Mouse (Mus musculus) forebrain, embryonic 16.5 days (tissue): ENCODE measurements around the gene Hoxa11. TPM values are rescaled to one million over a fixed set of nuclear protein-coding genes. Genes with fewer than 3 reads are reported as not detected.

ENCODE experiments used
- ATAC-seq: fragments of 200-750 bp; cut with Nextera tagmentation; 2 replicates; pipeline ENCODE4 v1.8.0; 2017; ENCODE audit warnings: mild to moderate bottlenecking, moderate library complexity
- H3K27ac ChIP-seq: fragments of 300-500 bp; sonication (generic); 2 replicates; pipeline ENCODE4 v1.5.1; 2014; ENCODE audit warnings: low read length, control low read depth
- H3K27me3 ChIP-seq: fragments of 300-500 bp; sonication (generic); replicated peaks from 2 replicates; pipeline ENCODE4 v1.6.1; 2014; ENCODE audit warnings: low read length; ENCODE audit not compliant: control insufficient read depth, insufficient read depth
- H3K36me3 ChIP-seq: fragments of 300-500 bp; sonication (generic); 2 replicates; pipeline ENCODE4 v1.6.1; 2014; ENCODE audit not compliant: control insufficient read depth, insufficient read depth
- H3K4me1 ChIP-seq: fragments of 300-500 bp; sonication (generic); replicated peaks from 2 replicates; pipeline ENCODE4 v1.6.1; 2014; ENCODE audit warnings: low read length; ENCODE audit not compliant: control insufficient read depth, insufficient read depth
- H3K4me2 ChIP-seq: fragments of 300-500 bp; sonication (generic); 2 replicates; pipeline ENCODE4 v1.6.1; 2014; ENCODE audit warnings: mild to moderate bottlenecking, low read length, control low read depth
- H3K4me3 ChIP-seq: fragments of 300-500 bp; sonication (generic); replicated peaks from 2 replicates; pipeline ENCODE4 v1.5.1; 2014; ENCODE audit warnings: mild to moderate bottlenecking, low read length, control low read depth
- H3K9ac ChIP-seq: fragments of 300-500 bp; sonication (generic); replicated peaks from 2 replicates; pipeline ENCODE4 v1.6.1; 2014; ENCODE audit warnings: low read depth, low read length, control low read depth
- H3K9me3 ChIP-seq: fragments of 300-500 bp; sonication (generic); 2 replicates; pipeline ENCODE4 v1.6.1; 2016; ENCODE audit warnings: low read length; ENCODE audit not compliant: control insufficient read depth
- WGBS: fragments of 180-500 bp; shearing (Covaris S2); extraction: QIAGEN DNeasy Blood & Tissue Kit; methylation state at CpG from one replicate; pipeline ENCODE4 v1.1.7; 2014; 5-methylcytosine and 5-hydroxymethylcytosine counted together
- polyA plus RNA-seq: library from polyadenylated mRNA; unstranded; fragments of >200 nt; fragmentation: Nextera tagmentation; extraction: Ambion mirVana; gene quantifications from 2 replicates; pipeline ENCODE4 v1.2.1, GENCODE M21; 2015

Gene Hoxa11
- polyA plus RNA-seq, 1 experiment from 2014 or later, result not detected

GRCm38 (mm10) chr6:52231885-52232567 lies 13.6 kb downstream of the Hoxa11 start:
- no peak overlapping the region for H3K9ac ChIP-seq
- H3K27me3 ChIP-seq, result peaks cover 90% of the 10 kb centered on the region
- H3K9me3 ChIP-seq, result no peaks in the 10 kb centered on the region
- no peak overlapping the region for H3K4me2 ChIP-seq
- ATAC-seq, result no peak
- H3K4me3 ChIP-seq, result no peak overlapping the region
- H3K4me1 ChIP-seq, result no peaks in the 10 kb centered on the region; the same call in 1 of the 2 replicates
- 0% methylated on average over 18 of the region's 18 CpGs for WGBS
- H3K27ac ChIP-seq, result no peak overlapping the region
- H3K36me3 ChIP-seq, result no peaks in the 10 kb centered on the region

DNA sequence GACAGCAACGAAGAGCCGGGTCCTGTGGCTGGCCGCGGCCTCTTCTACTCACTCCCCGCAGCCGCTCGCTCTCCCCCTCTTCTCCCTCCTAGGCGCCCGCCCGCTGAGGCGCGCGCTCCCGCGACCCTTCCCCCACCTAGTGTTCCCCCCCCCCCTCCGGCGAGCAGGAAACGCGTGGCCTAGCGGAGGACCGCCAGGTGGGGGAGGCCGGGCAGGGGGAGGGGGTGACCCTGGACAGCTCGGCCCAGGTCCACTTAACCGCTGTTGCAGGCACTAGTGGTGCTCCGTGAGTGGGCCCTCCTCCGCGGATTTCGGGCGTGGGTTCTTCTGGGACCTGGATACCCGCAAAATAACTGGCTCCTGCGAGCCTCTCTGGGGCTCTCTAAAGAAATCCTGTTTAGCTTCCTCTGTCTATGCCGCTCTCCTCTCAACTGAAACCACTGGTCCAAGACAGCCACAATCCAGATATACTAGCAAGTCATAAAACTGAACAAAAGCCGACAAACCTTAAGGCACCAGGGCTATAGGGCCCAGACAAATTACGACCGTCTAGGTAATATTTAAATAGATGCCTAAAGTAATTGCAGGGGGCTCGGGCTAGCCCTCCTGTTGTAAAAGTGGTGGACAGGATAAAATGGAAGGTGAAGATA lies 15.0 kb downstream of the Hoxa11 start, which contains the start of gene Hoxa9:
Hoxa9 (minus strand) TSS at position 574 of the 650 bp plus-strand sequence.
- H3K4me3 ChIP-seq, result no peak within 1 kb of the TSS
- ATAC-seq, result no peak
- no peak within 1 kb of the TSS for H3K27ac ChIP-seq
- 2% methylated on average over 22 of the region's 36 CpGs for WGBS
- peaks cover 90% of the 10 kb centered on the region for H3K27me3 ChIP-seq
- H3K9me3 ChIP-seq, result no peaks in the 10 kb centered on the region
- no peak within 1 kb of the TSS for H3K4me2 ChIP-seq
- H3K36me3 ChIP-seq, result no peaks in the 10 kb centered on the region
- H3K9ac ChIP-seq, result no peak within 1 kb of the TSS
- H3K4me1 ChIP-seq, result no peaks in the 10 kb centered on the region; the same call in 1 of the 2 replicates

DNA sequence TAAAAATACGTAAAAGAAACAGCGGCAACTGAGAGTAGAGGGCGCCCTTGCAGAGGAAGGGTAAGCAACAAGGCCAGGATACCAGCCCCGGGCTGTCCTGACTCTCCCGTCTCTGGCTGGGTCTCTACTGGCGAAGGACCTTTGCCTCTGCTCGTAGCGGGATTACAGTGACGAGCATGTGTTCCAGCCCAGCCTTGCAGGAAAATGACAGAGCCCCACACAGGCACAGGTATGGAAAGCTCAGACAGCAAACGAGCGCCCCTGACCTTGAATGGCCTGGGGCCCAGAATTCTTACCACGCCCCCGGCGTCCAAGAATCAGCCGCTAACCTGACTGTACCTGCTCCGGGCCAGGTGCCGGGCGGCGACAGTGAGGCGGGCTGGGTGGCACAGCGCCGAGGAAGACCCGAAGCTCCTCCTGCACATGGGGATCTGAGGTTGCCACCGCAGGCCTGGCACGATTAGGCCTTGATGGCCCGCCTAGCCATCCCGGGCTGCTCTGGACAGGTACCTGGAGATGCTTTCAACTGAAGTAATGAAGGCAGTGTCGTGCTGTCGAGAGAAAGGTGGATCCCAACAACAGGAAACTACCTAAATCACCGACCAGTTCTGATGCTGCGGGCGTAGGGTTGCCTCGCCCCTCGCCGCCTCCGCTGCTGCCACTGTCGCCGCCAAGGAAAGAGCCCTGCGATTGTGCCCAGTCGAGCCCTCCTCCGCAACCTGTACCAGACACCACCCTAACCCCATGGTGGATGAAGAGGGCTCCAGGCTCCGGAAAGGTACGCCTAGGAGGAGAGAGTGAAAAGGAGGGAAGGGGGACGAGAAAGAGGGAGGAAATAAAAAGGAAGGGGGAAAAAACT lies 15.8 kb downstream of the Hoxa11 start:
- no peaks in the 10 kb centered on the region for H3K36me3 ChIP-seq
- no peak overlapping the region for H3K27ac ChIP-seq
- no peaks in the 10 kb centered on the region for H3K9me3 ChIP-seq
- WGBS, result 2% methylated on average over 44 of the region's 44 CpGs
- peaks cover 90% of the 10 kb centered on the region for H3K27me3 ChIP-seq
- no peak overlapping the region for H3K4me2 ChIP-seq
- no peaks in the 10 kb centered on the region; the same call in 1 of the 2 replicates for H3K4me1 ChIP-seq
- no peak overlapping the region for H3K9ac ChIP-seq
- ATAC-seq, result no peak
- H3K4me3 ChIP-seq, result no peak overlapping the region

- no peaks in the 10 kb centered on the region for H3K4me1 ChIP-seq
- no peak for ATAC-seq
- WGBS, result 1% methylated on average over 38 of the region's 38 CpGs
- no peak overlapping the region for H3K27ac ChIP-seq
- peaks cover 88% of the 10 kb centered on the region for H3K27me3 ChIP-seq
- no peak overlapping the region for H3K9ac ChIP-seq
- no peak overlapping the region for H3K4me3 ChIP-seq
- H3K4me2 ChIP-seq, result no peak overlapping the region
- no peaks in the 10 kb centered on the region for H3K36me3 ChIP-seq
- H3K9me3 ChIP-seq, result no peaks in the 10 kb centered on the region
These were observed 16.8 kb downstream of the Hoxa11 start for GRCm38 (mm10) chr6:52228475-52229465.

DNA sequence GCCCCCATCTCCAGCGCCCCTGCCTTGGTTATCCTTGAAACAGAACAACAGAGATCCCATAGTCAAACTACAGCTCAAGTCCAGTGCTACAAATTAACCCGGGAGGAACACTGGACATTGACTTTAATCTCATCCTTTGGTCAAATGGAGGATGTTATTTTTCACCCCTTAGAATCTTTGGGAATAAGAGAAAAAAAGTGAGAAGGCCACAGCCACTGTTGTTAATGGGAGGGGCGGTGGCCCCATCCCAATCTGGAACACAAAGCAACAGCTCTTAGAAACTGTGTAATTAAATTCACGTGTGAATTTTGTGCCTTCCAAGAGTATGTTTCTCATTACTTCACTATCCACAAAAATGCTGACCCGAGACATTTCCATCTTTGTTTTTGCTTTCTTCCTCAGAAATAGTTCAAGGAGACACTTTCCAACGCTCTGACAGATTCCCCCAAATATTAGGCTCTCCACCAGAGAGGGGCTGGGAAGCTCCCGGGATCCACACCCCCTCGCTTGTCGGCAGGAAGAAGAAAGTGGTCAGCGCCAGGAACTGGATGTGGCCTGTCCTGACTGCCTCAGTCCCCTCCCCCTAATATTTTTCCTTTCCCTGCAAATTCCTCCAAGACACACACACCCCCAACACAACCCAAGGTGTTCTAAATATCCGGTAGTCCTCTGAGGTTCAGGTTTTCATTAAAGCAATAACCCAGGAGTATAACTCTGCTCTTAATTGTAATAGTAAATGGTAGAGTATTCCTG lies 18.0 kb downstream of the Hoxa11 start:
- ATAC-seq, result no peak
- no peaks in the 10 kb centered on the region for H3K4me1 ChIP-seq
- peaks cover 90% of the 10 kb centered on the region for H3K27me3 ChIP-seq
- H3K9me3 ChIP-seq, result no peaks in the 10 kb centered on the region
- 2% methylated on average over 11 of the region's 11 CpGs for WGBS
- no peaks in the 10 kb centered on the region for H3K36me3 ChIP-seq
- H3K4me2 ChIP-seq, result no peak overlapping the region
- H3K27ac ChIP-seq, result no peak overlapping the region
- H3K4me3 ChIP-seq, result no peak overlapping the region
- no peak overlapping the region for H3K9ac ChIP-seq

DNA sequence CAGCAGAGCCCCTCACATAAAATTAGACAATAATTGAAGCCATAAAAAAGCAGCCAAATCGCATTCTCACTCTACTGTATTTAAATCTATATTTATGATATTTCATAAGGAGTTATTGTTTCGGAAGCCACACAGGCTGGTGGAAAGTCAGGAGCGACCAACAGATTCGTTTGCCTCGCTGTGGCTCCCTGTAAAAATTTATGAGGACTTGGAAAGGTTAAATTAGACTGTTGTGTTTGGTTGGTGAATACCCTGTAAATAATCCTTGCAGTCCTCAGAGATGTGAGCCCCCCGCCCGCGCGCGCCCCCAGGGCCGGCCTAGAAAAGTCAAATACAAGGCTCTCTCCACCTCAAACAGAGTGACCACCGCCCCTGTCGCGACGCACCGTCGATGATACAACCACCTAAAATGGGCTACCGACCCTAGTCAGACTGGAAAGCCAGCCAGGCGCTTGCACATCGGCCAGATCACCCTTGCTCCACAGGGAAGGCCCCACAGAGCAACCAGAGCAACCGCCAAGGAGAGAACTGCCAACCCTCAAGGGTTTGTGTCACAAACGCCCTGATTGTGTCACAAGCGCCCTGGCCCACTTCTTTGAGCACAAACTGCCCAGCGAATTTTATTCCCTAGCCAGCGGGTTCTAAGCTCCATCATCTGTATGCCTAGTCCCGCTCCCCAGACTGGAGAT lies 18.9 kb downstream of the Hoxa11 start:
- WGBS, result 4% methylated on average over 26 of the region's 26 CpGs
- Histone ChIP-seq H3K4me1 (0 out of 2 replicates have a peak, but pooled peaks cover 4% of the 10 kb centered on the region), H3K4me3 (no peak overlapping the region), H3K36me3 (no peaks in the 10 kb centered on the region), H3K27me3 (peaks cover 90% of the 10 kb centered on the region), H3K9me3 (no peaks in the 10 kb centered on the region), H3K9ac (no peak overlapping the region), H3K4me2 (no peak overlapping the region), H3K27ac (no peak overlapping the region)
- no peak for ATAC-seq

DNA sequence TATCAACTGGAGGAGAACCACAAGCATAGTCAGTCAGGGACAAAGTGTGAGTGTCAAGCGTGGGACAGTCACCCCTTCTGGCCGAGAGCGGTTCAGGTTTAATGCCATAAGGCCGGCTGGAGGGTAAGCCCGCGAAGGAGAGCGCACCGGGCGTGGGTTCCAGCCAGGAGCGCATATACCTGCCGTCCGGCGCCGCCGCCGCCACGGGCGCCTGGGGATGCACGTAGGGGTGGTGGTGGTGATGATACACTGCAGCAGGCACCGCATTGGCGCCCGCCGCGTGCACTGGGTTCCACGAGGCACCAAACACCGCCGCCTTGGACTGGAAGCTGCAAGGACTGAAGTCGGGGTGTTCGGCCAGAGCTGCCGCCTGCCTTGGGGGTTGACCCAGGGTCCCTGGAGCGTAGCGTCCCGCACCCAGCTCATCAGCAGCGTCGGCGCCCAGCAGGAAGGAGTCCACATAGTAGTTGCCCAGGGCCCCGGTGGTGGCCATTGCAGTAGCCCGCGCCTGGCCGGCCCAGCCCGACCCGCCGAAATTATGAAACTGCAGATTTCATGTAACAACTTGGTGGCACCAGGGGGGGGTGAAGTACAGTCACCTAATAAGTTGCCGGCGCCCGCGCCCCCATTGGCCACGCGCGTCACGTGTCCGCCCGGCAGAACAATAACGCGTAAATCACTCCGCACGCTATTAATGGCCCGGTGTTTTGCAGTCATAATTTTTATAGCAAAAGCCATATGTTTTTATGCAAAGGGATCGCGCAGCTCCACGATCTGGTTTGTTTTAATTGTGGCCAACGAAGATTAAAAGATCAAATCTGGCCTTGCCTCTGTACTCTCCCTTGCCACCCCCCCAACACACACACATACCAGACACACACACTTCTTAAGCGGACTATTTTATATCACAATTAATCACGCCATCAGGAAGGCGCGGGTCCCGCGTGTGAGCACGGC lies 19.7 kb downstream of the Hoxa11 start:
- Histone ChIP-seq H3K4me1 (peaks cover 9% of the 10 kb centered on the region), H3K9ac (no peak overlapping the region), H3K4me3 (no peak overlapping the region), H3K27ac (no peak overlapping the region), H3K4me2 (no peak overlapping the region), H3K36me3 (no peaks in the 10 kb centered on the region), H3K27me3 (peaks cover 93% of the 10 kb centered on the region), H3K9me3 (no peaks in the 10 kb centered on the region)
- no peak for ATAC-seq
- 2% methylated on average over 69 of the region's 69 CpGs for WGBS
